Comparison of ENCODE assay signal across 20 mouse cellular contexts in genomic region chr19:56099725-56100124, GRCm38 (mm10).
"Had no signal": no experiment of that assay in that cellular context is flagged by ENCODE, and none has a peak within 500 bp of the region (broad histone marks: within the 10 kb centered on the region; RNA-seq: fewer than 3 reads in every experiment).

No protein-coding gene starts in this region.

- H3K4me1 ChIP-seq: liver, embryonic 12.5 days; liver, embryonic 15.5 days; megakaryocyte, embryonic 14.5 days; midbrain, embryonic 12.5 days; midbrain, embryonic 15.5 days; neural tube, embryonic 12.5 days had no signal

- H3K27me3 ChIP-seq: liver, embryonic 12.5 days; liver, embryonic 15.5 days; lung, embryonic 15.5 days; megakaryocyte, embryonic 14.5 days; midbrain, embryonic 15.5 days had no signal

- H3K4me3 ChIP-seq: liver, embryonic 12.5 days; liver, embryonic 15.5 days; lung, embryonic 15.5 days; megakaryocyte, embryonic 14.5 days; midbrain, embryonic 12.5 days; midbrain, embryonic 15.5 days; neural tube, embryonic 12.5 days had no signal

- H3K4me2 ChIP-seq: liver, embryonic 12.5 days; liver, embryonic 15.5 days; lung, embryonic 15.5 days; midbrain, embryonic 12.5 days; midbrain, embryonic 15.5 days; neural tube, embryonic 12.5 days had no signal

- H3K27ac ChIP-seq: liver, embryonic 12.5 days; liver, embryonic 15.5 days; lung, embryonic 15.5 days; midbrain, embryonic 12.5 days; midbrain, embryonic 15.5 days; neural tube, embryonic 12.5 days; stomach, postnatal 0 days had no signal

- H3K9me3 ChIP-seq: lung, embryonic 15.5 days; midbrain, embryonic 15.5 days had no signal

- H3K36me3 ChIP-seq: liver, embryonic 12.5 days; liver, embryonic 15.5 days; lung, embryonic 15.5 days; midbrain, embryonic 12.5 days; midbrain, embryonic 15.5 days; neural tube, embryonic 12.5 days had no signal

- H3K9ac ChIP-seq: liver, embryonic 12.5 days; liver, embryonic 15.5 days; lung, embryonic 15.5 days; midbrain, embryonic 12.5 days; midbrain, embryonic 15.5 days; neural tube, embryonic 12.5 days had no signal

- DNase-seq: kidney, adult 18-20 months; kidney, adult 9 months; kidney, postnatal 14 days; kidney, postnatal 4 days; liver; lung, adult 18-20 months; lung, postnatal 10 days; lung, postnatal 36 days; retina, postnatal 1 day; thymus, adult 2 months; thymus, postnatal 14 days; thymus, postnatal 4 days had no signal

- ATAC-seq: liver, embryonic 12.5 days; midbrain, embryonic 15.5 days had no signal
